Mouse (Mus musculus) kidney, postnatal 0 days (tissue): ENCODE results near the gene Nfix. TPM values are rescaled to one million over a fixed set of nuclear protein-coding genes. Genes with fewer than 3 reads are reported as not detected.

ENCODE experiments used
- ATAC-seq: fragments of 200-750 bp; cut with Nextera tagmentation; replicated peaks from 2 replicates; pipeline ENCODE4 v1.8.0; 2017; ENCODE audit warnings: low read depth, moderate number of reproducible peaks, moderate TSS enrichment, moderate library complexity; ENCODE audit not compliant: low FRiP score
- DNase-seq: peaks from one replicate; pipeline ENCODE4 v3.0.0-alpha.2; 2016; ENCODE audit warnings: low spot score
- H3K27ac ChIP-seq: fragments of 300-500 bp; sonication (generic); 2 replicates; pipeline ENCODE4 v1.5.1; 2014; ENCODE audit warnings: mild to moderate bottlenecking
- H3K27me3 ChIP-seq: fragments of 300-500 bp; sonication (generic); 2 replicates; pipeline ENCODE4 v1.6.1; 2014; ENCODE audit warnings: low read length, mixed read lengths; ENCODE audit not compliant: insufficient read depth
- H3K36me3 ChIP-seq: fragments of 300-500 bp; sonication (generic); 2 replicates; pipeline ENCODE4 v1.6.1; 2014; ENCODE audit warnings: low read length, mixed read lengths; ENCODE audit not compliant: insufficient read depth
- H3K4me1 ChIP-seq: fragments of 300-500 bp; sonication (generic); replicated peaks from 2 replicates; pipeline ENCODE4 v1.6.1; 2014; ENCODE audit warnings: antibody characterized with exemption, low read length, mixed read lengths; ENCODE audit not compliant: insufficient read depth
- H3K4me2 ChIP-seq: fragments of 300-500 bp; sonication (generic); 2 replicates; pipeline ENCODE4 v1.6.1; 2014; ENCODE audit warnings: mild to moderate bottlenecking, low read length, moderate library complexity, mixed read lengths
- H3K4me3 ChIP-seq: fragments of 300-500 bp; sonication (generic); replicated peaks from 2 replicates; pipeline ENCODE4 v1.5.1; 2014; ENCODE audit warnings: low read depth, low read length
- H3K9ac ChIP-seq: fragments of 300-500 bp; sonication (generic); 2 replicates; pipeline ENCODE4 v1.6.1; 2014; ENCODE audit warnings: low read depth, low read length
- H3K9me3 ChIP-seq: fragments of 300-500 bp; sonication (generic); replicated peaks from 2 replicates; pipeline ENCODE4 v1.6.1; 2016; ENCODE audit warnings: low read length, inconsistent platforms, mixed read lengths
- CTCF ChIP-seq: IDR thresholded peaks from 2 replicates; pipeline ENCODE4 v1.5.1; 2016; ENCODE audit warnings: antibody characterized with exemption, low read depth, mild to moderate bottlenecking, moderate library complexity
- WGBS: fragments of 180-500 bp; shearing (Covaris S2); extraction: QIAGEN DNeasy Blood & Tissue Kit; methylation state at CpG from one replicate; pipeline ENCODE4 v1.1.7; 2014; 5-methylcytosine and 5-hydroxymethylcytosine counted together
- polyA plus RNA-seq: library from polyadenylated mRNA; unstranded; fragments of >200 nt; fragmentation: Nextera tagmentation; extraction: Ambion mirVana; gene quantifications from 2 replicates; pipeline ENCODE4 v1.2.1, GENCODE M21; 2015

Gene Nfix
- polyA plus RNA-seq, 1 experiment from 2014 or later = 21.1 TPM

- Histone ChIP-seq H3K4me1 (peaks cover 32% of the 10 kb centered on the region), H3K27me3 (no peaks in the 10 kb centered on the region), H3K9me3 (no peaks in the 10 kb centered on the region), H3K27ac (no peak overlapping the region), H3K4me2 (no peak overlapping the region), H3K36me3 (no peaks in the 10 kb centered on the region), H3K4me3 (no peak overlapping the region), H3K9ac (no peak overlapping the region)
- WGBS = 61% methylated on average over 11 of the region's 11 CpGs
- DNase-seq (no peak), ATAC-seq (no peak)
- no peak for TF ChIP-seq CTCF
These were observed 68.6 kb downstream of the Nfix start for GRCm38 (mm10) chr8:84731371-84732177.

GRCm38 (mm10) chr8:84730541-84731370 lies 69.4 kb downstream of the Nfix start:
- DNase-seq = no peak
- Histone ChIP-seq H3K27ac (no peak overlapping the region; the same call in 1 of the 2 replicates), H3K9me3 (no peaks in the 10 kb centered on the region), H3K4me3 (no peak overlapping the region), H3K9ac (no peak overlapping the region), H3K4me1 (peaks cover 32% of the 10 kb centered on the region), H3K4me2 (no peak overlapping the region), H3K27me3 (no peaks in the 10 kb centered on the region), H3K36me3 (no peaks in the 10 kb centered on the region)
- WGBS = 46% methylated on average over 9 of the region's 9 CpGs
- no peak for ATAC-seq
- TF ChIP-seq CTCF = no peak

- Histone ChIP-seq H3K27me3 (no peaks in the 10 kb centered on the region), H3K9ac (no peak overlapping the region), H3K4me2 (no peak overlapping the region), H3K9me3 (no peaks in the 10 kb centered on the region), H3K4me3 (no peak overlapping the region), H3K27ac (no peak overlapping the region), H3K36me3 (no peaks in the 10 kb centered on the region), H3K4me1 (peaks cover 32% of the 10 kb centered on the region)
- DNase-seq (no peak), ATAC-seq (no peak)
- WGBS = 89% methylated on average over 16 of the region's 16 CpGs
- TF ChIP-seq CTCF = no peak
These were observed 70.2 kb downstream of the Nfix start for GRCm38 (mm10) chr8:84729921-84730362.

GRCm38 (mm10) chr8:84728474-84728873 lies 71.7 kb downstream of the Nfix start:
- ATAC-seq (no peak), DNase-seq (no peak)
- no peak for TF ChIP-seq CTCF
- H3K4me2 ChIP-seq = no peak overlapping the region
- no peaks in the 10 kb centered on the region for H3K36me3 ChIP-seq
- no peaks in the 10 kb centered on the region for H3K27me3 ChIP-seq
- no peaks in the 10 kb centered on the region for H3K9me3 ChIP-seq
- H3K4me3 ChIP-seq = no peak overlapping the region
- 62% methylated on average over 3 of the region's 3 CpGs for WGBS
- H3K9ac ChIP-seq = no peak overlapping the region
- H3K4me1 ChIP-seq = peaks cover 43% of the 10 kb centered on the region
- no peak overlapping the region for H3K27ac ChIP-seq

GRCm38 (mm10) chr8:84725941-84726259 lies 74.2 kb downstream of the Nfix start:
- H3K9ac ChIP-seq = no peak overlapping the region
- H3K9me3 ChIP-seq = no peaks in the 10 kb centered on the region
- no peak overlapping the region for H3K4me2 ChIP-seq
- no peaks in the 10 kb centered on the region for H3K36me3 ChIP-seq
- ATAC-seq = no peak
- peak; percentile 67 for DNase-seq
- WGBS = 19% methylated on average over 3 of the region's 3 CpGs
- H3K27me3 ChIP-seq = no peaks in the 10 kb centered on the region
- no peak overlapping the region for H3K4me3 ChIP-seq
- 0 out of 2 replicates have a peak overlapping the region, but pooled peaks have one; percentile 51 for H3K27ac ChIP-seq
- H3K4me1 ChIP-seq = peaks cover 34% of the 10 kb centered on the region
- peak; percentile 64 for TF ChIP-seq CTCF

GRCm38 (mm10) chr8:84725246-84725940 lies 74.8 kb downstream of the Nfix start:
- Histone ChIP-seq H3K4me1 (peaks cover 29% of the 10 kb centered on the region), H3K9me3 (no peaks in the 10 kb centered on the region), H3K27ac (0 out of 2 replicates have a peak overlapping the region, but pooled peaks have one; percentile 51), H3K27me3 (no peaks in the 10 kb centered on the region), H3K4me3 (no peak overlapping the region), H3K36me3 (no peaks in the 10 kb centered on the region), H3K4me2 (no peak overlapping the region), H3K9ac (no peak overlapping the region)
- TF ChIP-seq CTCF = no peak
- DNase-seq = no peak
- WGBS = 49% methylated on average over 10 of the region's 10 CpGs
- ATAC-seq = no peak
